Mouse (Mus musculus): Measurements from ENCODE around the gene Brat1. TPM values are rescaled to one million over a fixed set of nuclear protein-coding genes. Genes with fewer than 3 reads are reported as not detected.

Brat1 gene
- total and polyA plus RNA-seq, 2 experiments = 5.5 to 14.4 TPM

DNA sequence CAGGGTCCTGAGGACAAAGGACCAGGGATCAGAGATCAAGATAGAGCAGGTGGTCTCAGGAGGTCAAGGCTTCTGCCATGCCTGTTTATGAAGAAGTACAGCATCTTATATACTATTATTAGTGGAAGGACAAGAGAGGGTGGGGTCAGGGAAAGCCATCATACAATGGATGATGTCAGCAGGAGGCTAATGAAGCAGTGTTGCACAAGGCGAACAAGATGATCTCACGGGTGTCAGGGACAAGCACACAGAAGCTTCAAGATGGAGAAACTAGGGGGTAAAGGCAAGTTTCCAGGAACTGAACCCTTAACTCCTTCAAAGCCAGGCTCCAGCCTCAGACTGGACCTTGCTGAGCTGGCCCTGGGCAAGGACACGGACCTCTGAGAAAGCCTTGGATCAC is 17.3 kb downstream of the Brat1 start:
- 77% methylated on average over 3 of the region's 3 CpGs for WGBS
- DNase-seq (ENCODE audit: extremely low read depth, low read depth, low spot score) = no peak
- no peak overlapping the region for H3K9ac ChIP-seq (ENCODE audit: low read depth, low read length)
- H3K4me1 ChIP-seq (ENCODE audit: control insufficient read depth, insufficient read depth, low read length) = no peaks in the 10 kb centered on the region
- H3K79me2 ChIP-seq (ENCODE audit: control insufficient read depth, insufficient read depth, low read length) = no peaks in the 10 kb centered on the region
- no peak overlapping the region for H3K4me3 ChIP-seq (ENCODE audit: insufficient read depth, low read depth, low read length)
- peaks cover 13% of the 10 kb centered on the region for H3K36me3 ChIP-seq (ENCODE audit: control insufficient read depth, insufficient read depth, low read length)
- H3K27me3 ChIP-seq (ENCODE audit: control insufficient read depth, insufficient read depth, low read length) = no peaks in the 10 kb centered on the region
- TF ChIP-seq CTCF (IDR thresholded peaks at IDR 0.05; ENCODE audit: low read depth, low read length) (no peak), POLR2A (IDR thresholded peaks at IDR 0.05; ENCODE audit: extremely low read depth, insufficient read depth, low read length) (no peak)
- no peak overlapping the region for H3K27ac ChIP-seq (replicated peaks; ENCODE audit: insufficient read depth, low read depth, low read length)

DNA sequence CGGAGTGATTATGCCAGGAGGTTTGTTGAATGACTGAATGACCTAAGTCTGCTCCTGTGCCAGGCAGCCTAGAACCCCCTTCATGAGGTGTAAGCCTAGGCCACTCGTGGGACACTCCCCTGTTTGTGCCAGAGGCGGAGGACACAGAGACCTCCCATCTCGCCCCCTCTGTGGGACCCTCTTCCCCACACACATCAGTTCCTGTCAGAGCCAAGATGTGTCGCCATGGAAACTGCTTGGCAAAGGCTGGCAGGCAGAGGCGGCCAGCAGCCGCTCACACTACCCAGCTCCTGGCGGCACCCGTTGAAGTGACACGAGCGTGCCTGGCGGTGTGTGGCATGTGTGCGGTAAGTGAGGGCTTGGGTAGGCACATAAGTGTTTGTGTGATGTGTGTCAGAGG is 19.0 kb downstream of the Brat1 start, which contains the start of gene Amz1:
Amz1 (plus strand) TSS at position 306 of the 400 bp plus-strand sequence.
- Histone ChIP-seq H3K4me3 (ENCODE audit: insufficient read depth, low read depth, low read length) (no peak within 1 kb of the TSS), H3K79me2 (ENCODE audit: control insufficient read depth, insufficient read depth, low read length) (no peaks in the 10 kb centered on the region), H3K4me1 (ENCODE audit: control insufficient read depth, insufficient read depth, low read length) (no peaks in the 10 kb centered on the region), H3K27me3 (ENCODE audit: control insufficient read depth, insufficient read depth, low read length) (no peaks in the 10 kb centered on the region), H3K27ac (replicated peaks; ENCODE audit: insufficient read depth, low read depth, low read length) (no peak within 1 kb of the TSS), H3K36me3 (ENCODE audit: control insufficient read depth, insufficient read depth, low read length) (peaks cover 3% of the 10 kb centered on the region; the same call in 1 of the 2 replicates), H3K9ac (ENCODE audit: low read depth, low read length) (no peak within 1 kb of the TSS)
- TF ChIP-seq CTCF (IDR thresholded peaks at IDR 0.05; ENCODE audit: low read depth, low read length) (no peak), POLR2A (IDR thresholded peaks at IDR 0.05; ENCODE audit: extremely low read depth, insufficient read depth, low read length) (no peak)
- no peak for DNase-seq (ENCODE audit: extremely low read depth, low read depth, low spot score)
- 85% methylated on average over 13 of the region's 13 CpGs for WGBS

DNA sequence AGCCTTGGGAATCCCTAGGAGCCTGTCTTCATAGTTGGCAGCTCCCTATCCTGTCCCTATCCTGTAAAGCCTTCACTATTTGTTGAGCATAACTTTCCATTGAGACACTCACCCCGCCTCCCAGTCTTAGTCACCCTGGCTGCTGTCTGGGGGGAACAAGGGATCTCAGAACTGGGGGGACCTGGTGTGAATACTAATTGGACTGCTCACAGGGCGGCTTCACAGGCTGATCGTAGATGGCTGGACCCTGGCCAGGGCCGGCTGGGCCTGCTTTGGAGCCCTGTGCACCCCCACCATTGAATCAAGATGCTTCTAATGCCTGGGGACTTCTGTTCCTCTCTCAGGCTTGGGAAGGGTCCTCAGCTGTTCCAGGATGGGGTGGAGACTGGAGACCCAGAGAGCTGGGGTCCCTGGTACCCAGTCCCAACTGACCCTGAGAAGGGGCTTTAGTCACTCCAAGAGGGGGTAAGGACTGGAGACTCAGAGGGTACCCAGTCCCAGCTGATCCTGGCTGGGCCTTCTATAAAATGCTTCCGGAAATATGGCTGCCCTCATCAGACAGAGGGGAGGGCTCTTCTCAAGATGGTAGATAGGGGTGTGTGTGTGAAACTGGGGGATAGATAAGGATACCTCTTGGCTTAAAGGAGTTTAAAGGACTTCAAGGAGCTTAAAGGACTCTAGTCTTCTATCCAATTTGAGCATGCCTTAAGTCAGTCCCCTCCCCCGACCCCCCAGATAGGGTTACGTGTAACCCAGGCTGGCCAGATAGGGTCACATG is 21.4 kb downstream of the Brat1 start:
- H3K27me3 ChIP-seq (ENCODE audit: control insufficient read depth, insufficient read depth, low read length) = no peaks in the 10 kb centered on the region
- DNase-seq (ENCODE audit: extremely low read depth, low read depth, low spot score) = no peak
- no peaks in the 10 kb centered on the region for H3K4me1 ChIP-seq (ENCODE audit: control insufficient read depth, insufficient read depth, low read length)
- no peak overlapping the region for H3K4me3 ChIP-seq (ENCODE audit: insufficient read depth, low read depth, low read length)
- no peaks in the 10 kb centered on the region for H3K36me3 ChIP-seq (ENCODE audit: control insufficient read depth, insufficient read depth, low read length)
- no peak overlapping the region for H3K27ac ChIP-seq (replicated peaks; ENCODE audit: insufficient read depth, low read depth, low read length)
- no peaks in the 10 kb centered on the region for H3K79me2 ChIP-seq (ENCODE audit: control insufficient read depth, insufficient read depth, low read length)
- WGBS = 90% methylated on average over 7 of the region's 7 CpGs
- H3K9ac ChIP-seq (ENCODE audit: low read depth, low read length) = no peak overlapping the region
- no peak for TF ChIP-seq POLR2A (IDR thresholded peaks at IDR 0.05; ENCODE audit: extremely low read depth, insufficient read depth, low read length)
- no peak for TF ChIP-seq CTCF (IDR thresholded peaks at IDR 0.05; ENCODE audit: low read depth, low read length)

DNA sequence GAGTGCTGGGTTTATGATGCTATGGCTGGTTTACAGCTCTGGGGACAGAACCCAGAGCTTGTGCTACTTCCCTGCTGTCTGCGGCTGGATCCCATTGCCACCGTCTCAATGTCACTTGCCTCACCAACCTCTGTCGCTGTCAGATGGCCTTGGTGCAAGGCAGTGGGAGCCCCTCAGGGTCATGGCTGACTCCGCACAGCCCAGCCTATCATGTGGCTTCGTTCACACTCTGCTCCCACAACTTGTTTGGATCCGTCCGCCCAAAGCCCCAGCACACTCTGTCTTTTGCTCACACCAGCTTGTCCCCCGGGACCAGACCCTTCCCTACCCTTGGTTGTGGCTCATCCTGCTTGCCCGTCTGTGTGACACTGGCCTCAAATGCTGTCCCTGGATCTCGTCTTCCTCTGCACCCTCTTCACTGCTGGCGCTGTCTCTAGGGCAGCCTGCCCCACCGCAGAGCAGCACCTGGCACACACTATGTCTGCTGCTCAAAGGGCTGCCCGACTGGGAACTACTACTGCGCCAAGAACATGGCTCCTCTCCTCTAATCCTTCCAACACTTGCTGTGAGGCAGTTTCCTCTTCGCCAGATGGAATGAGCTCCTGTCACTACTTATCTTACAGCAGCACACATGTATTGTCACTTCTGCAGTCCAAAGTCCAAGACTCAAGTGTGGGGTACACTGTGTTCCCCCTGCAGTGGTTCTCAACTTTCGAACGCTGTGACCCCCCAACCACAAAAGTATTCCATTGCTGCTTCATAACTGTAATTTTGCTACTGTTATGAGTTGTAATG is 22.3 kb downstream of the Brat1 start:
- Histone ChIP-seq H3K27me3 (ENCODE audit: control insufficient read depth, insufficient read depth, low read length) (no peaks in the 10 kb centered on the region), H3K9ac (ENCODE audit: low read depth, low read length) (no peak overlapping the region), H3K36me3 (ENCODE audit: control insufficient read depth, insufficient read depth, low read length) (no peaks in the 10 kb centered on the region), H3K79me2 (ENCODE audit: control insufficient read depth, insufficient read depth, low read length) (no peaks in the 10 kb centered on the region), H3K4me3 (ENCODE audit: insufficient read depth, low read depth, low read length) (no peak overlapping the region), H3K27ac (replicated peaks; ENCODE audit: insufficient read depth, low read depth, low read length) (no peak overlapping the region), H3K4me1 (ENCODE audit: control insufficient read depth, insufficient read depth, low read length) (no peaks in the 10 kb centered on the region)
- TF ChIP-seq CTCF (IDR thresholded peaks at IDR 0.05; ENCODE audit: low read depth, low read length) = no peak
- no peak for TF ChIP-seq POLR2A (IDR thresholded peaks at IDR 0.05; ENCODE audit: extremely low read depth, insufficient read depth, low read length)
- no peak for DNase-seq (ENCODE audit: extremely low read depth, low read depth, low spot score)
- WGBS = 81% methylated on average over 17 of the region's 17 CpGs

DNA sequence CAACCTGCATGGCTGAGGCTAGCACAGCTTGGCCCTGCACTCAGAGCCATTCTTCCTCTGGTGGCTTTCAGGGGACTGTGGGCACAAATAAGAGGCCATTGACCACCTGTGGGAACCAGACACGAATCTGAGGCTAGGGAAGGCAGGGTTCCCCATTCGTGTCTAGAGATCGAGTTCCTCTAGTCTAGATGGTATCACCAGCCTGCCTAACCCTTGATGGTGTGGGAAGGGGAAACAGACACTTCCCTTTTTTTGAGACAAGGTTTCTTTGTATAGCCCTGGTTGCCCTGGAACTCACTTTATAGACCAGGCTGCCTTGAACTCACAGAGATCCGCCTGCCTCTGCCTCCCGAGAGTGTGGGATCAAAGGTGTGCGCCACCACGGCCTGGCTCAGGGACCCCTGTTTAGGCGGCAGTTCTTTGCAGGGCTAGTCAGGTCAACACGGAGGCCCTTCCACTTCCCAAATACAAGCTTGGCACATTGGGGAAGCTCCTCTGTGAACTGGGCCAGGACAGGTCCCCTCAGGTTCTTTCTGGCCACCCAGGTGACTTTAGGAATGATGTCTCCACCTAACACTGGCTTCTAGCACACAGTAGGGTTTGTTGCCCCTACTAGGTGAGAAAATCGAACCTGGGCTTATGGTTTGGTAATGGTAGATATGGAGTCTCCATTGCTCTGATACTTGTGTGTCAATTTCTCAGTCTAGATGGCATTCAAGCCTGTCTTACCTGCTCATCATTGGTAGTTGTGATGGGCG is 26.4 kb downstream of the Brat1 start:
- no peak for TF ChIP-seq POLR2A (IDR thresholded peaks at IDR 0.05; ENCODE audit: extremely low read depth, insufficient read depth, low read length)
- Histone ChIP-seq H3K36me3 (ENCODE audit: control insufficient read depth, insufficient read depth, low read length) (no peaks in the 10 kb centered on the region), H3K4me3 (ENCODE audit: insufficient read depth, low read depth, low read length) (no peak overlapping the region), H3K9ac (ENCODE audit: low read depth, low read length) (no peak overlapping the region), H3K4me1 (ENCODE audit: control insufficient read depth, insufficient read depth, low read length) (no peaks in the 10 kb centered on the region), H3K27me3 (ENCODE audit: control insufficient read depth, insufficient read depth, low read length) (peaks cover 7% of the 10 kb centered on the region; the same call in 1 of the 2 replicates), H3K27ac (replicated peaks; ENCODE audit: insufficient read depth, low read depth, low read length) (no peak overlapping the region), H3K79me2 (ENCODE audit: control insufficient read depth, insufficient read depth, low read length) (no peaks in the 10 kb centered on the region)
- 81% methylated on average over 11 of the region's 11 CpGs for WGBS
- peak; percentile 25 for DNase-seq (ENCODE audit: extremely low read depth, low read depth, low spot score)

Measured in liver, adult 2 months (tissue).